Mouse (Mus musculus) mature B cell (primary cell): ENCODE data around the gene Ppm1a.

ENCODE experiments used
- in situ Hi-C: fragments of 300-500 bp; cut with MboI; formaldehyde crosslinking; loops from 2 replicates; pipeline ENCODE4 v1.14.3; 2019

The Ppm1a gene

GRCm38 (mm10) chr12:72757086-72757485, at the start of gene Ppm1a:
Ppm1a (plus strand) TSS chr12:72757455.
- in situ Hi-C loops = loop anchor here (25.0 kb wide), 1 partner anchor 670 kb away; the partner anchor contains the start of genes Jkamp and L3hypdh

GRCm38 (mm10) chr12:72709981-72710380, 47.3 kb upstream of the Ppm1a start:
- in situ Hi-C loops = no loop called here

- in situ Hi-C loops = no loop called here
Measured at GRCm38 (mm10) chr12:72714896-72715295, 42.4 kb upstream of the Ppm1a start.

- in situ Hi-C loops = no loop called here
Measured at GRCm38 (mm10) chr12:72715846-72716245, 41.4 kb upstream of the Ppm1a start.

GRCm38 (mm10) chr12:72719046-72719445, 38.2 kb upstream of the Ppm1a start:
- in situ Hi-C loops = no loop called here

- in situ Hi-C loops = no loop called here
Measured at GRCm38 (mm10) chr12:72719452-72720087, 37.7 kb upstream of the Ppm1a start.

- in situ Hi-C loops = no loop called here
Measured at GRCm38 (mm10) chr12:72721710-72722109, 35.5 kb upstream of the Ppm1a start.

- in situ Hi-C loops = no loop called here
Measured at GRCm38 (mm10) chr12:72723965-72724364, 33.3 kb upstream of the Ppm1a start.

GRCm38 (mm10) chr12:72727021-72727420, 30.2 kb upstream of the Ppm1a start:
- in situ Hi-C loops = no loop called here

GRCm38 (mm10) chr12:72727611-72728010, 29.6 kb upstream of the Ppm1a start:
- in situ Hi-C loops = no loop called here

GRCm38 (mm10) chr12:72734112-72734511, 23.1 kb upstream of the Ppm1a start:
- in situ Hi-C loops = no loop called here

- in situ Hi-C loops = no loop called here
Measured at GRCm38 (mm10) chr12:72741176-72741575, 16.1 kb upstream of the Ppm1a start.

- in situ Hi-C loops = no loop called here
Measured at GRCm38 (mm10) chr12:72744803-72745360, 12.4 kb upstream of the Ppm1a start.

GRCm38 (mm10) chr12:72745486-72745885, 11.8 kb upstream of the Ppm1a start:
- in situ Hi-C loops = no loop called here

GRCm38 (mm10) chr12:72748341-72748740, 8.9 kb upstream of the Ppm1a start:
- in situ Hi-C loops = no loop called here

GRCm38 (mm10) chr12:72748841-72749240, 8.4 kb upstream of the Ppm1a start:
- in situ Hi-C loops = no loop called here

GRCm38 (mm10) chr12:72749500-72749899, 7.8 kb upstream of the Ppm1a start:
- in situ Hi-C loops = no loop called here

- in situ Hi-C loops = loop anchor here (25.0 kb wide), 1 partner anchor 663 kb away; the partner anchor contains the start of genes Jkamp and L3hypdh
Measured at GRCm38 (mm10) chr12:72750016-72750415, 7.2 kb upstream of the Ppm1a start.

GRCm38 (mm10) chr12:72750606-72751005, 6.6 kb upstream of the Ppm1a start:
- in situ Hi-C loops = loop anchor here (25.0 kb wide), 1 partner anchor 663 kb away; the partner anchor contains the start of genes Jkamp and L3hypdh

GRCm38 (mm10) chr12:72757596-72757995, 341 bp downstream of the Ppm1a start:
- in situ Hi-C loops = loop anchor here (25.0 kb wide), 1 partner anchor 670 kb away; the partner anchor contains the start of genes Jkamp and L3hypdh

- in situ Hi-C loops = loop anchor here (25.0 kb wide), 1 partner anchor 673 kb away; the partner anchor contains the start of genes Jkamp and L3hypdh
Measured at GRCm38 (mm10) chr12:72759956-72760355, 2.7 kb downstream of the Ppm1a start.

GRCm38 (mm10) chr12:72760376-72761229, 3.3 kb downstream of the Ppm1a start:
- in situ Hi-C loops = loop anchor here (25.0 kb wide), 1 partner anchor 673 kb away; the partner anchor contains the start of genes Jkamp and L3hypdh
